Mouse (Mus musculus) spleen, adult 12 weeks (tissue): ENCODE measurements around the gene Ppa1.

Source experiments
- DNase-seq: peaks from one replicate; pipeline ENCODE4 v3.0.0; 2022; ENCODE audit warnings: low spot score

Ppa1 gene

DNA sequence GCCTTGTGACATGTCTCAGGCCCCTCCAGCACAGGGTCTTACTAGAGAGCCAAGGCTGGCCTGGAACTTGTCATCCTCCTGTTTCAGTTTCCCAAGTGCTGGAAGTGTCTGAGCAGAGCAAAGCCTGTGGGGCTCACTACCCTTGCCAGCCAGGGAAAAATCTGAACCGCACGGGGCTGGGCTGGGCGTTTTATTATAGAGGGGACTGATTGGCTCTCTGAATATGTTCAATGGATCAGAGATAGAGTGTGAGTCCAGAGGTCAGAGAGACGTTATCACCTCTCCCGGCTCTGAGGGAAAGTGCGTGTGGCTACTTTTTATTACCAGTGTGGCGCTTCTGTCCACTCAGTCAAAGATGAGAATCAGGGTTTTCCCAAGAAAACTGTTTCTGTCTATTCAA lies 1.8 kb upstream of the Ppa1 start:
- no peak for DNase-seq

DNA sequence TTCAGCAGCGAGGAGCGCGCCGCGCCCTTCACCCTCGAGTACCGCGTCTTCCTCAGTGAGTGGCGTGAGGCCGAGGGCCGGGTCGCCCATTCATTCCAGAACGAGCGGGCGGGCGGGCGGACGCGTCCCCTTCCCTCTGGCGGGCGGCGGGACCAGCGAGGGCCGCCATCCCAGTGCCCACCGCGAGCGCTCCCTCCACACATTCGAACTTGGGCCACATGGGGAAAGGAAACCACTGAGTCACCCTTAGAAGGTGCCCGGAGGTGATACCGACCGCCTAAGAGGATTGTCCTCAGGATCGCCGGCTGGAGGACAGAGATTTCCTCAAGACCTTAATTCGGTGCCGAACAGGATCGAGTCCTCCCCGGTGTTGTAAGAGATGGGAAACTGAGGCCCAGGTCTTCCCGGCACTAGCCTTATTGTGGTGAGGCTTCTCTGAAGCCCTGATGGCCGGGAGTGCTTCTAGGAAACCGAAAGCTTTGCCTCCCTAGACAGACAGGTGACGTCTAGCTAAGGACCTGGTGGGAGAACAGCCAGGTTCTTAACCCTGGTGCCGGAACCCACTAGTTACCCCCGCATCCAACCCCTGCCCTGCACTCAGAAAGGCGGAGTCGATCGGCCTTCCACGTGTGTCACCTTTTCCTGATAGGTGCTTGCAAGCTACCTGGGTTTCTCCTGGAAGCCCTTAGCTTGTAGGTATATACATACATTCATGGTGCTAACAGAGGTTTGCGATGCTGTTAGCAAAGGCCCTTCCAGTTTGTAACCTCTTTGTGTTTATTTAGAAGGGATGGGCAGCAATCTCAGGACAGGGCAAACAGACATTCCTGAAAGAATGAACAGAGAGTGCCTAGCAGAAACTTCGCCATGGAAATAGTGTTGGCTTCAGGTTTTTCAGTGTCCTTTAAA lies 639 bp downstream of the Ppa1 start:
- no peak for DNase-seq

DNA sequence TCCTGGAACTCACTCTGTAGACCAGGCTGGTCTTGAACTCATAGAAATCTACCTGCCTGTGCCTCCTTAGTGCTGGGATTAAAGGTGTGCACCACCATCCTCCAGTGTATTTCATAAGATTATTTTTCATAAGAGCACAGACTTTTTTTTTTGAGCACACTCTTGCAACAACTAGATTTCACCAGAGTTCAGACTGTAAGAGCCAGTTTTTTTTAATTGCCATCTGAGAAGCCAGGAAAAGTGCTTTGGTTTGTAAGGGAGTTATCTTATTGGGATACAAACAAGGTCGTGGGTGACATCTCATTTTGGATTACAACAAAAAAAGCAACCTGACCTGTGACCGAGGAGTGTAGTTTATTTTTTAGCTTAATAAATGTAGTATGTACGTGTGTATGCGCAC lies 5.8 kb downstream of the Ppa1 start:
- DNase-seq, result no peak

DNA sequence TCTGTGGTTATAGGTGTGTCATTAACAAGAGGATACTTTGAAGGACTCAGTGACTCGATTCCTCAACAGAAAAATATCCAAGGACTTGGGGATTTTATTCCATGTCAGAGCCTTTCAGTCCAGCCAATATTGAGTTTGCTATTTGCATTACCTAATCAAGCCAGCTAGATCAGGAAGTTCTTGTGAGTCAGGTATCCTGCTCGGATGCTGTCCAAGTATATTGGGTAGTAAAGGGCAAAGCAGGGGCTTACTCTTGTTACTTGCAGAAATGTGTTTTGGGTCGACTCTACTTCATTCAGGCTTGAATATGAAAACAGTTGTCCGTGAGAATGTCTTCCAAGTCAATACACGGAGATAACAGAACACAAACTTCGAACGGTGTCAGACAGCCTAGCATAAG lies 6.3 kb downstream of the Ppa1 start:
- DNase-seq, result no peak

DNA sequence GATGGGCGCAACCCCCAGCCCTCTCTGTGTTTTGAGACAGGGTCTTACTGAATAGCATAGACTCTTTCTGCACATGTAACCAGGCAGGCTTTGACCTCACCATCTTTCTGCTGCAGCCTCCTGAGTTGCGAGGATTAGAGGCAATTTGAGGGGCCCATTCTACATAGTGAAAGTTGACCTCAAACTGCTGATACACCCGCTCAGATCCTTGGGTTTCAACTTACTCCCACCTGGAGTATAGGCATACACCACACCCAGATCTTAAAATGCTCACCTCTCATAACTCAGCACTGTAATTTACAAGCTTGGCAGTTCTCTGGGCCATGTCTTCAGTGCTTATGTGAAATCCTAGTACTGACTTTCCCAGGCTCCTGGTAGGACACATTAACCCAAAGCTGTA lies 6.8 kb downstream of the Ppa1 start:
- DNase-seq, result no peak

DNA sequence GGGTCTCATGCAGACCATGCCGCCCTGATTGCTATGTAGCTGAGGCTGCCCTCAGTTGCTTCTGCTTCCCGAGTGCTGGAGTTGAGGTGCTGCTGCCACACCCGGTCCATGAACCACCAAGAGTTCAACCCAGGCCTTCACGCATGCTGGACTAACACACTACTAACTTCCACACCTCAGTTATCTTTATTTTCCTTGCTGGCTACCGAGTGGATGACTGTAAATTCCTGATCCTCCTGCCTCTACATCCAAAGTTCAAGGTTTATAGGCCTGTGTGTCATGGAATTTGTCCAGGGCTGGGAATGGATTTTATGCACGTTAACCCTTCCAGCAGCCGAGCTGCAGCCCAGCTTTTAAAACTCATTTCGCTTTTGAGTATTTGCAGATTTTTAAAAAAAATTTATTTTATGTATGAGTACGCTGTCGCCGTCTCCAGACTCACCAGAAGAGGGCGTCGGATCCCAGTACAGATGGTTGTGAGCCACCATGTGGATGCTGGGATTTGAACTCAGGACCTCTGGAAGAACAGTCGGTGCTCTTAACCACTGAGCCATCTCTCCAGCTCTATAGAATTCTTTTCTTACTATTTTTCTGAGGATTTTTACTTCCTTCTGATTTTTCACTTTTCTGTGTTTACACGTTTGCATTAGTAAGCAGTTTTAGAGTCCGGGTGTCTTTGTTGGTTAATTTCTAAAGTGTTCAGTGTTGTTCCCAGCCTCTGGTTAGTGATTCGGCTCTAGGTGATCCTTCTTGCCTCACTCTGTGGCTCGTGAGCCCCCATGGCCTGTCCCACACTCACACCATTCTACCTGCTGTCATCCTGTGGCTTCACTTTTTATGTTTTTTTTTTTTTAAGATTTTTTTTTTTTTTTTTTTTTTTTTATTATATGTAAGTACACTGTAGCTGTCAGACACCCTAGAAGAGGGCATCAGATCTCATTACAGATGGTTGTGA lies 8.9 kb downstream of the Ppa1 start:
- DNase-seq, result no peak

DNA sequence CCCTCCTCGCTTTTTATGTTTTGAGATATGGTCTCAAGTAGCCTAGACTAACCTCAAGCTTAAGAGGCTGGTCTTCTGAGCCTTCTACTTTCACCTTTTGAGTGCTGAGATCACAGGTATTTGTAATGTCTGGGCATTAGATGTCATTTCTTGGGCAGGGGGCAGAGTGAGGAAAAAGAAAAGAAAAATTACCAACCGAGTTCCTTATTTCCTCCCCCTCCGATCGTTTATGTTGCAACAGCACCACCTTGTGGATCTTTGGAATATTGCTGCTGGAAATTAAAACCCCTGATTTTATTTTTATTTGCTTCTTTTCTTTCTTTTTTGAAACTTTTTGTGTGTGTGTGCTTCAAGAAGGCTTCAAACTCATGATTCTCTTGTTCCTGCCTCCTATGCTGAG lies 9.6 kb downstream of the Ppa1 start:
- DNase-seq, result no peak

DNA sequence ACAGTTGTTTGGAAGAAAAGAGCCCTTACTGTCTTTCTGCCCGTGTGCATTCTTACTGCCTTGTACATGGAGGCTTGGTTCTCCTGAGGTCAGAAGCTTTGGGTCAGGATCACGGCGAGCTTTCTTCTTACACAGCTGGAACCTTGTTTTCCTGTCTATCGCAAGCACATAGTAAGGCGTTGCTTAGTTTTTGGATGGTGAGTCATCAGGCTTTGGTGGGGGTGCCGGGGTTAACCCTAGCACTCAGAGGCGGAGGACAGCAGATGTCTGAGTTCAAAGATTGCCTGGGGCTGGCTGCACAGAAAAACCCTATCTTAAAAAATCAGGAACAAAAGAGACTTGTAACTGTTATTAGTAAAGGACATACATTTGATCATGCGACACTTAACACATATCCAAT lies 13.5 kb downstream of the Ppa1 start:
- no peak for DNase-seq

DNA sequence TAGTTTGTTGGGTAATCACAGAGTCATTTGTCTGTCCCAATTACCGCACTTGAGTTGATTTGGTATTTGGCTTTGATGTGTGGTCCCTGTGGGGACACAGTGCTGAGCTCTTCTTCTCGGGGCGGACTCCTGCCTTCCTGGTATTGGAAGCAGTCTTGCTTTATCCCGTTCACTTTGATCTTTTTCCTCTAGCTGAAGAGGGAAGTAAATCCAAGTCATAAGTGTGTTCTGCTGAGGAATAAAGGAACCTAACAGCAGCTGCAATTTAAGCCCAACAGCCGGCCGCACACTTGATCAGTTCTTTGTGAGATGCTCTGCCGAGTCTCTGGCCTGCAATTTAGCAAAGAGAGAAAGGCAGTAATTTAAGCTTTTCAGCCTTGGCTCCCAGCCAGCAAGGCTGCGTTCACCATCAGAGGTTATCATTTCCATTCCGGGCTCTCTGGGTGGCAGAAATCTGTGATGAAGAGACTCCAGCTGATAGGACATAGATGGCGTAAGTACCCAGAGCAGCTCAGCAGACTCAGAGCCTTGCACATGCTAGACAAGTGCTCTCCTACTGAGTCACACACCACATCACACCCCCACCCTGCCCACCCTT lies 14.1 kb downstream of the Ppa1 start:
- DNase-seq, result no peak

DNA sequence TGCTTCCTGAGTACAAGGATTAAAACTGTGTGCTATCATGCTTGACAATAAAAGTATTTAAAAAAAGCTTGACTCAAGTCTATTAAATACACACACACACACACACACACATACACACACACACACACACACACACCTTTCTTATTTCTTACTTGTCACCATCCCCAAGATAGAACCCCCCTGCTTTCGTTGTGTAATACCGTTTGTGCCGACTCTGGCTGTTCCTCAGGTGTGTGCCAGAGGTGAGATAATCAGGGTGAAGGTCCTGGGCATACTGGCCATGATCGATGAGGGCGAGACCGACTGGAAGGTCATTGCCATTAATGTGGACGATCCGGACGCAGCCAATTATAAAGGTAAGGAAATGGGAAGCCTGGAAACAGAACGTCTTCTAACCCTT lies 16.8 kb downstream of the Ppa1 start:
- DNase-seq, result no peak

DNA sequence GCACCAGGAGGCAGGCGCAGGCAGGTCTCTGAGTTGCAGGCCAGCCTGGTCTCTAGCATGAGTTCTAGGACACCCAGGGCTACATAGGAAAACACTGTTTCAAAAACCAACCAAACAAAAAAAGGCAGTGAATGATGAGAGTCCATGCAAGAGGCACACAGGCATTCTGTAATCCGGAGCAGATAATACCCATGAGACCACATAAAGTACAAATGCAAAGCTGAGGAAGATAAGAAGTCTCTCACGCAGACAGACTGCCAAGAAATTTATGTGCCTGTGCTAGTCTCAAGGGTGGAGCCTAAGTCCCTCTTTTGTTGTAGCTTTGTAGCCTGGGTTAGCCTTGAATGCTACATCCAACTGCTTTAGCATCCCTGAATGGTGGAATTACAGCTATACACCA lies 17.3 kb downstream of the Ppa1 start:
- no peak for DNase-seq

DNA sequence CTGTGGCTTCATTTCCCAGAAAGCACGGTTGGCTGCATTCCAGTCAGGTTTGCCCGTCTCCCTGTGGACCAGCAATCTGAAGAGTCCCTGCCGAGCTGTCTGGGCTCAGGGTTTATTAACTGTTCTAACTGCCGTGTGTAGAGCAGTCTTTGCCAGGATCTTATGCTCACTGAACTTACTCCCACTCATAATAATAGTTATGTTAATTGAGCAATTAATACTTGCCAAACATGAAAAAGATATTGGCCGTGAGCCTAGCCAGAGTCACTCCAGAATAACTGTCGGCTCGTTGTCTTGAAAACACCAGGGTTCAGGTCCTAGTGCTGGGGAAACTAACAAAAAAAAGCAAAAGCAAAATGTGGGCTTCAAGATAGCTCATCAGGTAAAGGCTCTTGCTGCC lies 20.9 kb downstream of the Ppa1 start:
- no peak for DNase-seq

DNA sequence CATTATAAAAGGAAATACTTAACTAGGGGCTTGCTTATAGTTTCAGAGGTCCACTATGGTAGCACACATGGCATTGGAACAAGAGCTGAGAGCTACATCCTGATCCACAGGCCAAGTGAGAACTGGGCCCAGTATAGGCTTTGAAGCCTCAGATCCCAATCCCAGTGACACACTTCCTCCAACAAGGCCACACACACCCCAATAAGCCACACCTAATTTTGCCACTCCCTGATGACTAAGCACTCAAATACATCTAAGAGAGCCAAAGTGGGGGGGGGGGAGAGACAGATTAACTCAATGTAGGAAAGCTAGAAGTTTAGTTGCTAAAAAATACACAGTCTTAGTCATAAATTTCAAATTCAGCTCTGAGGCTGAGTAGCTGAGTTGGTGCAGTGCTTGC lies 21.5 kb downstream of the Ppa1 start:
- no peak for DNase-seq

DNA sequence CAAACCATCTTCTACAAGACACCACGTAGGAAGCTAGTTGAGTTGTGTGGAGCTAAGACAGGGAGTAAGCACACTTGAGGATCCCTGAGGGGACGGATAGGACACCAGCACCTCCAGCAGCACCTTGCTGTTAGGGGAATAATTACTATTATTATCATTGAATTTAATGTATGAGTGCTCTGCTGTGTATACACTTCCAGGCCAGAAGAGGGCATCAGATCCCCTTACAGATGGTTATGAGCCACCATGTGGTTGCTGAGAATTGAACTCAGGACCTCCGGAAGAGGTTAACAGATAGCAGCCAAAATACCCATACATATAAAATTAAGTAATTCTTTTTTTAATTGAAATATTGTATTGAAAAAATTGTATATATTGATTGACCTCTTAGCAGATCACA lies 22.4 kb downstream of the Ppa1 start:
- no peak for DNase-seq

DNA sequence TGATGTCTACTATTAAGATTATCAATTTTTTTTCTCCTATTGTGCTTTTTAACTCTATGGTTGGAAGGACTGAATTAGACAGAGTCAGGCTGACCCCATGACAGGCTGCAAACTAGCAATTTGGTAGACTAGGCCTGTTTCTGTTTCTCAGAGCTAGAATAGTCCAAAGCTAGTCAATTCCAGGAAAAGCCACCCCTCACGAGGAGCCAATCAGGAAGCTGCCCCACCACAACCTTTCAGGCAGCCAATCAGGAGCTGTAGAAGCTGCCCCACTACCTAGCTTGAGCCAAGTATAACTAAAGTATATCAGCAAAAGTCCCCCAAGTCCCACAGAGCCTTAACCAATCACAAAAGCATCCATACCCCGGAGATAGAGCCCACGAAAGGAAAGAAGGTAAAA lies 27.6 kb downstream of the Ppa1 start:
- DNase-seq, result no peak

DNA sequence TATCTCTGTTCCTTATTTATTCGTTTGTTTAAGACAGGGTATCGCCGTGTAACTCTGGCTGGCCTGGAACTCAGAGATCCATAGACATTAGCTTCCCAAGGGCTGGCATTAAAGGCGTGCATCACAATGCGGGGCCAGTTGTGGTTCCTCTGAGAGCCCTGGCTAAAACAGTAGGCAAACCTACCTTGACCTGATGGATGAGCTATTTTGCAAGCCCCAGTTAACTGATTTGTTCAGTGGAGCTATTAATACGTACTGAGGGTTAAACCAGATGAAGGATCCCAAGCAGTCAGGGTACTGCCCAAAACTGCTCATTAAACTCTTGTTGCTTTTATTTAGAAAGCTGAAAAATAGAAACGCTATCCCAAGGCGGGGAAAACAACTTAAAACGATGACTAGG lies 31.2 kb downstream of the Ppa1 start:
- no peak for DNase-seq

DNA sequence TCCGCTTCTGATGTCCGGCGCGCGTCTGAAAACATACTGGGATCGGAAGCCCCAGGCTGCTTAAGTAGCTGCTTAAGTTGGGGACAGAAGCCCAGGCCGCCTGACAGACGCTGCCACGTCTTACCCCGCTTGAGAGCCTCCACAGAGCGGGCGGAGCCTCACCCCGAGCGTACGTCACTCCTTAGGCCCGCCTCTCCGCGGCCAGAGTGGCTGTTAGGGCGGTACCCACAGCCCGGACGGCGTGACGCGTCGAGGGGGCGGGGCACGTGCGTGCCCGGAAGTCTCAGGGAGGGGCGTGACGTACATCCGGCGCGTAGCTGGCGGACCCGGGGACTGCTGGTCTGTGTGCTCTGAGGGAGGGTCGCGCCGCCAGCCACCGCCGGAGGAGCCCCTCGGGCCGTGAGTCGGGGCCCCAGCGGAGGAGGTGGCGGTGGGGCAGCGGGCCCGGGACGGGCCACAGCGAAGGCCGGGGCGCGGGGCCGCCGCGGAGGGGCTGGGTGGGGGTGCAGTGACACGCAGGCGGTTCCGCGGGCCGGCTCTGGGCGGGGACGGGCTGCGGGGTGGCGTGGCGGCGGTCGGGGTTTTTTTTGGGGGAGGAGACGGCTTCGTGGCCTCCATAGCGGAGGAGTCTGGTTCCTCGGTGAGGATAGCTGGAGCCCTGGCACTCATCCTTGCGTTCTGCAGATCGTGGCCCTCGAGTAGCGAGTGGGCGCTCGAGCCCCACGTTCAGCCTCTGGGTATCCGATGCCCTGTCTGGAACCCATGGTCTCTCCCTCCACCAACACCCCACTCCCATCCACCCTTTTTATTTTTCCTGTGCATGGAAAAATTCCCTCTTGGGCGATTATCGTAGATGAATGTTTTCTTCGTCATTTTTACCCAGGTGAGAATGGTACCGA lies 31.9 kb downstream of the Ppa1 start, which contains the start of gene Sar1a:
Gene Sar1a (plus strand): TSS at position 285 of the 899 bp plus-strand sequence.
- peak; percentile 98 for DNase-seq

DNA sequence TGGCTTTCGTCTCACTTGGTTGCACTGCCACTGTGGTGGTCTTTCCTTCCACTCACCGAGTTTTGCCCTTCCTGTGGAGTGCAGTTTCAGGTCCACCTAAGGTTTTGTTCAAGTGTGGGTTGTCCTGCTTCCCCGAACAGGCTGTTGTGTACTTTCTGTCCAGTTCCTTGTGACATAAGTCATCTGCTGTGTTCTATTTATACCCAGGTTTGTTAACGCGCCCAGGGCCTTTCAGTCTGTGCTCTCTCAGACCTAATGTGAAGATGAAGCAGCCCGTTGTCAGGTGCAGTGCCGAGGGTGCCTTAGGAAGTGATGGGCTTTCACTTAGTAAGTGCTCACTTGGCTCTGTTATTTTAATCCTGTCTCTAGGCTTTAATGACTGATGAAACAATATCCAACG lies 41.1 kb downstream of the Ppa1 start:
- no peak for DNase-seq

DNA sequence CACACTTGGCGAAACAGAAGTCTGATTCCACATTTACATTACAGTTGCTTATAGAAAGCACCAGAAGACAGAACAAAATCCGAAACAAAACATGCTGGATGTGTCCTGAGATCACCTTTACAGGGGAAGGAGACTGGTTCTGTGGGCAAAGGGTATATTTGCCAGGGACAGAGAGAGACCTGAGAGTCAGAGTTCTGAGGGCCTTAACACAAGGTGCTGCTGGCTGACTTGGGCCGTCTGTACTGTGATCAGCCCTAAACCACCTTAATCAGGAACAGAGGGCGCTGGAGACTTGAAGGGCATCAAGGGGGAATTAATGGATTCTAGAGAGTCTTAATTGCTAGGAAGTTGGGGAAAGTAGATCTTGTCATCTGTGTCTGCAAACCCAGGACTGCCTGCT lies 45.2 kb downstream of the Ppa1 start:
- no peak for DNase-seq

DNA sequence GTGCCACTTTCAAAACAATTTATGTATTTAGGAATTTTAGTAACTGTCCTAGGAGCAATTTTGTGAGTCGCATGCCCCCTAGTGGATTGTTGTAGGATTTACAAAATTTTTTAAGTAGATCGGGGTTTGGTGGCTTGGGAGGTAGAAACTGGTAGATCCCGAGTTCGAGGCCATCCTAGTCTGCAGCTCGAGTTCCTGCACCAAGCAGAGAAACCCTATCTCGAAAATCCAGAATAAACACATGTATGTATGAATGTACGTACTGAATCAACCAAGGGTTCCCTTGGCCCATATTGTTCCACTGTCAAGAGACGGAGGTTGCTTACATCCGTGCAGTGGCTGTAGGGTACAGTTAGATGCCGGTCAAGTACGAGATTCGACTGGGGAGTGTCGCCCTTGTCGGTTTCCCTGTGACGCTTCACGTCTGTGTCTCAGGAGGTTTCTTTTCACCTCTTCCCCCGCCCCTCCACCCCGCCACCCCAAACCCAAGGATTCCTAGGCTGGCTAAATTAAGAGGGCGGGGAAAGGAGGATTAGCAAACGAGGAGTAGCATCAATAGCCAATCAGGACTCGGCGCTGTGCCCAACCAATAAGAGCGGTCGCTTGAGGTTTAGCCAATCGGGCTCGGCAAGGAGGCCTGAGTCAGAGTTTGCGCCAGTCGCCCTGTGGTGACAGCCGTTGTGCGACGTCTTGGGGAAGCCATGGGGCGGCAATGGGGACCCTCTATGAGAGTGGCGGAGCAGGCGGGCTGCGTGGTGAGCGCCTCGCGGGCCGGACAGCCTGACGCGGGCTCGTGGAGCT lies 46.7 kb downstream of the Ppa1 start, which contains the start of gene Tysnd1:
Gene Tysnd1 (plus strand): TSS at position 645 of the 801 bp plus-strand sequence.
- DNase-seq, result peak; percentile 83
